Mouse (Mus musculus) heart, adult 2 months (tissue): ENCODE measurements at regions not wholly inside any gene's neighbourhood (a gene's known extent, or its start where the extent isn't known, plus 50 kb on each side); places are given as distances from the start of the nearest gene placed in this dataset.

Experiments used
- DNase-seq, 2 experiments: peaks; one replicate each; pipeline ENCODE4 v3.0.0; 2021
- H3K27ac ChIP-seq: fragments of 200-600 bp; 2 replicates; pipeline ENCODE4 v1.8.1; 2022
- H3K27me3 ChIP-seq: fragments of 200-500 bp; 2 replicates; pipeline ENCODE4 v1.6.1; 2012; ENCODE audit warnings: mild to moderate bottlenecking, low read length, inconsistent platforms, mixed read lengths; ENCODE audit not compliant: control insufficient read depth, insufficient read depth
- H3K36me3 ChIP-seq: fragments of 200-500 bp; 2 replicates; pipeline ENCODE4 v1.6.1; 2012; ENCODE audit warnings: low read length, inconsistent platforms; ENCODE audit not compliant: control insufficient read depth, insufficient read depth
- H3K4me1 ChIP-seq: fragments of 200-500 bp; 2 replicates; pipeline ENCODE4 v1.6.1; 2011; ENCODE audit warnings: low read length; ENCODE audit not compliant: control insufficient read depth, insufficient read depth
- H3K4me3 ChIP-seq: fragments of 200-600 bp; 2 replicates; pipeline ENCODE4 v1.8.1; 2022
- H3K79me2 ChIP-seq: fragments of 200-500 bp; replicated peaks from 2 replicates; pipeline ENCODE4 v1.6.1; 2012; ENCODE audit warnings: mild to moderate bottlenecking, inconsistent platforms, low read length, moderate library complexity, mixed read lengths; ENCODE audit not compliant: control insufficient read depth, insufficient read depth
- H3K9ac ChIP-seq: fragments of 200-500 bp; 2 replicates; pipeline ENCODE4 v1.6.1; 2012; ENCODE audit warnings: low read depth, mild to moderate bottlenecking, control low read depth, inconsistent platforms, low read length, mixed read lengths
- CTCF ChIP-seq: fragments of 200-600 bp; IDR thresholded peaks from 2 replicates; pipeline ENCODE4 v1.8.1; 2022; ENCODE audit warnings: antibody characterized with exemption, mild to moderate bottlenecking, moderate library complexity
- EP300 ChIP-seq: fragments of 200-500 bp; IDR thresholded peaks from 2 replicates; pipeline ENCODE4 v1.6.1; 2011; ENCODE audit warnings: low read depth, low read length, control low read depth; ENCODE audit not compliant: insufficient read depth
- POLR2A ChIP-seq: fragments of 200-500 bp; IDR thresholded peaks from 2 replicates; pipeline ENCODE4 v1.6.1; 2011; ENCODE audit warnings: mild to moderate bottlenecking, low read depth, low read length, control low read depth; ENCODE audit not compliant: insufficient read depth
- WGBS: fragments of 180-500 bp; shearing (Covaris S2); methylation state at CpG from one replicate; pipeline ENCODE4 v1.1.7; 2018; 5-methylcytosine and 5-hydroxymethylcytosine counted together
- intact Hi-C: fragments of 180-260 bp; cut with DNase I; formaldehyde crosslinking; loops from one replicate; pipeline ENCODE4 v1.15.1; 2025

DNA sequence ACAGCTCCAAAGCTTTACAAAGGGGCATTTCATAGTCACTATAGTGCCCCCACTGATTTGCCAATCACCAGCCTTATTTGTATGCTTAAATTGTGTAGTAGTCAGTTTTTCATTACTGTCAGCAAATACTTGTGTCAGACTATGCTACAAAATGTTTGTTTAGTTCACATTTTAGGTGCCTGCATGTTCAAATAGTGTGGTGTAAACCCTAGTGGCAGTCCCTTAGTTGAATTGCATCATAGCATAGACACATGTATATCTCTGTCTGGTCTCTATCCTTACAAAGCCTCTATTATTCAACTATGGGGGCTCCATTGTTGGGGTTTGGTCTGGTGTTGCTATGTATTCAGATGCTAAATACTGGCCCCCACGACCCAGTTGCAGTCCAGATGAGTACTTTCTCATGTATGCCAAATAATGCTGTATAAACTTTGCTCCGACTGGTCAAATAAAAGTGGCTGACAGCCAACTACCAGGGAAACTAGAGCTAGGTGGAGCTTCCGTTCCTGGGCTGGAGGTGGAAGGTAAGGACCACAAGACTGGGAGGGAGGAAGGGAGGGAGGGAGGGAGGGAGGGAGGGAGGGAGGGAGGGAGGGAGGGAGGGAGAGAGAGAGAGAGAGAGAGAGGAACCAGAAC is 109.0 kb upstream of the C1qtnf3 start:
- 45% methylated on average over 3 of the region's 3 CpGs for WGBS
- intact Hi-C loops, result no loop called here
- Histone ChIP-seq H3K79me2 (no peaks in the 10 kb centered on the region), H3K36me3 (no peaks in the 10 kb centered on the region), H3K27ac (no peak overlapping the region), H3K27me3 (no peaks in the 10 kb centered on the region), H3K9ac (no peak overlapping the region), H3K4me3 (no peak overlapping the region), H3K4me1 (0 out of 2 replicates have a peak, but pooled peaks cover 2% of the 10 kb centered on the region)
- no peak for TF ChIP-seq EP300
- no peak for TF ChIP-seq CTCF
- no peak for TF ChIP-seq POLR2A
- DNase-seq, result no peak

DNA sequence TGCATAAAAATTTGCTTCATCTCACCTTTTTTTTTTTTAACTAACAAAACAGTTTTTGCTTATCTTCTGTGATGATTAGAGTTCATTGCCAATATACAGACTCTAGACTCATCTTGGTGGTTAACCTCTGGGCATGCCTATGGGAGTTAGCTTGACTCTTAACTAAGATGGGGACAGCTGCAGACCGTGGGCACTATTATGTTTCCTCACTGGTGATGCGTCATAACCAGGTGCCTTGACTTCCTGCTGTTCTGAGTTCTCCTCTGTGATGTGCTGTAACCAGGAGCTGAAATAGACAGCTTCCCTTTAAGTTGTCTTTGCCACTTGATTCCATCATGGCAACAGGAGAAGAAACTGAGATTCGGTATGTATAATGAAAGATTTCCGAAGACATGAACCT is 105.4 kb upstream of the C1qtnf3 start:
- Histone ChIP-seq H3K36me3 (no peaks in the 10 kb centered on the region), H3K79me2 (no peaks in the 10 kb centered on the region), H3K27ac (no peak overlapping the region), H3K9ac (no peak overlapping the region), H3K27me3 (no peaks in the 10 kb centered on the region), H3K4me3 (no peak overlapping the region), H3K4me1 (no peaks in the 10 kb centered on the region)
- intact Hi-C loops, result no loop called here
- WGBS, result 92% methylated on average over 4 of the region's 4 CpGs
- TF ChIP-seq EP300, result no peak
- TF ChIP-seq CTCF, result no peak
- no peak for TF ChIP-seq POLR2A
- DNase-seq, result no peak

GRCm38 (mm10) chr15:10864004-10864775 is 87.9 kb upstream of the C1qtnf3 start:
- no peak overlapping the region for H3K4me3 ChIP-seq
- WGBS, result 86% methylated on average over 7 of the region's 7 CpGs
- no peak overlapping the region for H3K9ac ChIP-seq
- intact Hi-C loops, result no loop called here
- no peaks in the 10 kb centered on the region for H3K27me3 ChIP-seq
- H3K79me2 ChIP-seq, result no peaks in the 10 kb centered on the region
- no peak for DNase-seq
- H3K27ac ChIP-seq, result no peak overlapping the region
- H3K4me1 ChIP-seq, result peaks cover 9% of the 10 kb centered on the region
- H3K36me3 ChIP-seq, result no peaks in the 10 kb centered on the region
- TF ChIP-seq CTCF (no peak), EP300 (no peak), POLR2A (no peak)

DNA sequence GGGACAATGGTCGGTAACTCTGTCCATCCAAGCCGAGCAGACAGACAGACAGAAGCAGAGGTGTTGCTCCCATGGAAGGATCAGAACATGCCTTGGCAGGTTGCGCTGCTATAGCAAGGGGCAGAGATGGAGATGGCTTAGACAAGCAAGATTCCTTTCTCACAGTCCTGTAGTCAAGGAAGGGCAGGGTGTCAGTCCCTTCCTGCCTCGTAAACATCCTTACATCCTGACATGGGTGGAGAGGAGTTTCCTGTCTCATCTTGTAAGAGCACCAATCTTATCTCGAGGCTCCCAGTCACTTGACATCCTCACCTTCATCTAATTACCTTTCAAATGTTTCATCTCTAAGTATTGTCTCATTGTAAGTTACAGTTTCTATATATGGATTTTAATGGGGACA is 87.0 kb upstream of the C1qtnf3 start:
- no peaks in the 10 kb centered on the region for H3K27me3 ChIP-seq
- H3K27ac ChIP-seq, result no peak overlapping the region
- H3K9ac ChIP-seq, result no peak overlapping the region
- no peak overlapping the region for H3K4me3 ChIP-seq
- TF ChIP-seq POLR2A, result no peak
- TF ChIP-seq EP300, result no peak
- TF ChIP-seq CTCF, result no peak
- H3K36me3 ChIP-seq, result no peaks in the 10 kb centered on the region
- intact Hi-C loops, result loop anchor here (5.0 kb wide), 1 partner anchor 33 kb away; no protein-coding TSS in a partner anchor
- 59% methylated on average over 5 of the region's 5 CpGs for WGBS
- H3K4me1 ChIP-seq, result peaks cover 9% of the 10 kb centered on the region
- DNase-seq, result no peak
- no peaks in the 10 kb centered on the region for H3K79me2 ChIP-seq

- Histone ChIP-seq H3K79me2 (no peaks in the 10 kb centered on the region), H3K27me3 (no peaks in the 10 kb centered on the region), H3K9ac (no peak overlapping the region), H3K4me1 (peaks cover 9% of the 10 kb centered on the region), H3K36me3 (no peaks in the 10 kb centered on the region), H3K27ac (peak overlapping the region; percentile 33; the same call in 1 of the 2 replicates), H3K4me3 (no peak overlapping the region)
- TF ChIP-seq EP300 (0 out of 2 replicates have a peak, but pooled peaks have one; percentile 29), CTCF (no peak)
- DNase-seq, result peak; percentile 48 to 61
- 56% methylated on average over 5 of the region's 5 CpGs for WGBS
- intact Hi-C loops, result loop anchor here (5.0 kb wide), 1 partner anchor 34 kb away; no protein-coding TSS in a partner anchor
These were observed 85.3 kb upstream of the C1qtnf3 start for GRCm38 (mm10) chr15:10866794-10867193.

DNA sequence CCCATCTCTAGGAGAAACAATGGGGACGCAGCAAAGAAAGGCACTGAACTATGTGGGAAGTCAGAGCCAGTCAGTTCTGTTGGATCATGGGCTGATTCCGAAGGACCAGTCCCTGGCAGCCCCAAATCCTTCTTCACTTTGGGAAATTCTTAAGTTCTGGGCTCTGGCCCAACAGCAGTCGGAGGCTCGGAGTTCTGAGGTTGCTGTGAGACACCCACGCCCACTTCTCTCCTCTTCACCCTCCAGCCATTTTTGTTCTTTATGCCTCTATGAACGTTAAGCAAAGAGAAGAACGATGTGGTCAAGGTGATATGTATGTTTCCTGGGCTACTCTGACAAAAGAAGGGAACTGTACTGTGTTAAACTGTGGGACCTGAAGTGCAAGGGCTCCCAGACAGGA is 84.0 kb upstream of the C1qtnf3 start:
- WGBS, result 74% methylated on average over 7 of the region's 7 CpGs
- no peak for DNase-seq

More for the DNA sequence above, 84.0 kb upstream of the C1qtnf3 start:
- Histone ChIP-seq H3K36me3 (no peaks in the 10 kb centered on the region), H3K27me3 (no peaks in the 10 kb centered on the region), H3K4me3 (no peak overlapping the region), H3K79me2 (no peaks in the 10 kb centered on the region), H3K27ac (no peak overlapping the region), H3K9ac (no peak overlapping the region), H3K4me1 (peaks cover 9% of the 10 kb centered on the region)
- intact Hi-C loops, result loop anchor here (5.0 kb wide), 1 partner anchor 36 kb away; no protein-coding TSS in a partner anchor
- TF ChIP-seq POLR2A, result no peak
- no peak for TF ChIP-seq EP300
- no peak for TF ChIP-seq CTCF
